Mouse (Mus musculus) liver (tissue): ENCODE results near the gene Cdk5.
"Not testable (repeated sequence)": the region's sequence is repeated elsewhere in the genome, so short reads cannot be mapped to it uniquely, and the experiment has no call there.

ENCODE experiments used
- DNase-seq: peaks from one replicate; pipeline ENCODE4 v3.0.0-alpha.2; 2020; ENCODE audit warnings: mixed read lengths

Cdk5 gene

GRCm38 (mm10) chr5:24396254-24396653, 27.1 kb downstream of the Cdk5 start:
- not testable (repeated sequence) for DNase-seq

DNA sequence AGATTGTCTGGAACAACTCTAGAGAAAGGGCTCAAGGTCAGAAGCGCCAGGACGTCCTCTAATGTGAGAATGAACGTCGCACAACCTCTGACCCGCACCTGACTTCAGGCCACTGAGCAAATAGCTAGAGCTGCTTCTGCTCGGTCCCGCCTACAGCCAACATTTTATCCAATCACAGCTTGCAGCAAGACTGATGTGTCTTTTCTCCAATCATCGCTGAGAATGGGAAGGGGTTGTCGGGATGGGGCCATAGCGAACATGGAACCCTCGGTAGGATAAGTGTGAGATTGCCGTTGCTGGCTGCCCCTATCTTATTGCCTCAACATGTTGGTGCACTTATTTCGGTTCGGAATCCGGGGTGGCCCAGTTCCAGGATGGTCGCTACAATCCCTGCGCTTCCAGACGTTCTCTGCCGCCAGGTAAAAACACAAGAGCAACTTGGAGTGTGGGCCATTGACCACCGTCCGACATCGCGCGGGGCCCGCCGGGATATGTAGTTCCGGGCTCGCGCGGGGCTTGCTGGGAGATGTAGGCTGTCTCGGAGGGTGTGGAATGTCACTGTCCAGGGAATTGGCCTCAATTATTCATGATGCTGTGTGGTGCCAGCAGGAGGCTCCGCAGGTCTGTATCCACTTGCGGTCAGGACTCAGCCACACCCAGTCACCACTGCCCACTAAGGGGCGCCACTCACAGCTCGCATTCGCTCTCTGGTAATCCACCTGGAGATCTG, 29.0 kb downstream of the Cdk5 start:
- peak; percentile 91 for DNase-seq

DNA sequence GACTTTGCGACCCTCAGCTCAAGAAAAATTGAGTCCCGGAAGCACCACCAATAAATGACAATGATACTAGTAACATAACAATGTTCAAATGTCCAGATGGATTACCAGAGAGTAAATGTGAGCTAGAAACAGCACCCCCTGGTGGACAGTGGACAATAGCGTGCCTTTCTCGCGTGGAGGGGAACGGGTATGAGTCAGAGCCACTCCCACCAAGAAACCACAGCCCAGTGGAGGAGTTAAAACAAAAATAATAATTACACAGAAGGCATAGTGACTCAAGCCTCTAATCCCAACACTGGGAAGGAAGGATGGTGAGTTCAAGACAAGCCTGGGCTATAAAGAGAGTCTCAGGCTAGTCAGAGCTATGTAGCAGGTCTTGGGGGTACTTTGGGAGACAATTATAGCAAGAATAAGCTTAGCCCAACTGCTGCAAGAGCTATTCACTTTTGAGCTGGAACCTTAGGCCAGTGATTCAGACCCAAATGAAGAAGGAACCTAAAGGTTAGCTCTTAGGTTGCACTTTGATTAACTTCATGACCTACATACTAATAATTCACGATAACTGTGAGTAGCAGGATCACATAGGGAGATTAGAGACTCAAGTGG, 29.8 kb downstream of the Cdk5 start, which contains the start of gene Abcb8:
Gene Abcb8, plus strand, starts transcription at position 272 of the 606 bp plus-strand sequence.
- peak; percentile 84 for DNase-seq

DNA sequence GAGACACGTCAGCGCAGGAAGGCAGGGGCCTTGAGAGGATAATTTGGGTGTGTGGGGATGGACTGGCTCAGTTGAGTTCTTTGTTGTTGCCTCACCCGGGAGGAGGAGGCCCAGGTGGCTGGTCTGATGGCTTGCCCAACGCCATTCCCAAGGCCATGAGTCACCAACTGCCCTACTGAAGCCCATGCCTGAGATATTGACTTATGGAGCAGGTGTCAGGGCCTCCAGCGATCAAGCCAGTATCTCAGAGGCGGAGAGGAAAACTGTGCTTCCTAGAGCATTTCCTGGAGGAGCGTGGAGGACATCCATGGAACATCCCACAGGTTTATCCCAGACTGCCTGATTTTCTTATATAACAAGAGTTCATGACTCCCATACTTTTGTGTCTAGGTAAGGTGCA, 30.6 kb downstream of the Cdk5 start:
- DNase-seq: no peak

GRCm38 (mm10) chr5:24391864-24392263, 31.5 kb downstream of the Cdk5 start, which contains the start of gene Atg9b:
Gene Atg9b, minus strand, starts transcription at chr5:24392143.
- DNase-seq: no peak

GRCm38 (mm10) chr5:24389658-24390020, 33.7 kb downstream of the Cdk5 start:
- DNase-seq: no peak

GRCm38 (mm10) chr5:24389011-24389657, 34.2 kb downstream of the Cdk5 start:
- peak; percentile 50 for DNase-seq

DNA sequence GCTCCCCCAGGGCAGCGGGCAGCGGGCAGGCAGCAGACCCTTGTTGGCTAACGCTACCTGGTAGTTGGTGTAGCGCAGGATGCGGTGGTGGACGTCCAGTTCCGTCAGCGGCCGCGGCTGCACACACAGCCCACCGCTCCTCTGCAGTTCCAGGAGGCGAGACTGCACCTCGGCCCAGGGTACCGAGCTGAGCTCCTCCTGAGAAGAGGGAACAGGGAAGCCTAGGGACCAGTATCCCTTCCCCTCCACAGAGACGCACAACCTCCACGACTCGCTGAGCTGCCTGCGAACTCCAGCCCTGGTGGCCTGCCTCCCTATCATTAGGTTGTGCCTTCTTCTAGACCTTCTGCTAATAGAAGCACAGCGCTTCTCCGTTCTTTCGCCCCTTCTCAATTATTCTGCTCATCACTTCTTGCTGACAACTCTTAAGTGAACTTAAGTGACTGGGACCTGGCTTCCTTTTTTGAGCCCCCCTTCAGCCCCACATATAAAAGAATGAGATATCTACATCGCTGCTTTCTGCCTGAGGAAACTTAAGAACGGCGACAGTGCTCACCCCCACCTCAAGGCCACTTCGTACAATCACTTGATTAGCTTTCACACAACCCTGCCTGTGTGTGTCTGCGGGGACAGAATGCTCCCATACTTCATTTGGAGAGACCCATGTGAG, 34.9 kb downstream of the Cdk5 start:
- DNase-seq: no peak

GRCm38 (mm10) chr5:24387264-24388241, 35.8 kb downstream of the Cdk5 start:
- DNase-seq: peak; percentile 40

GRCm38 (mm10) chr5:24385887-24386550, 37.3 kb downstream of the Cdk5 start:
- DNase-seq: no peak

- DNase-seq: no peak
Measured at GRCm38 (mm10) chr5:24385374-24385773, 38.0 kb downstream of the Cdk5 start.

DNA sequence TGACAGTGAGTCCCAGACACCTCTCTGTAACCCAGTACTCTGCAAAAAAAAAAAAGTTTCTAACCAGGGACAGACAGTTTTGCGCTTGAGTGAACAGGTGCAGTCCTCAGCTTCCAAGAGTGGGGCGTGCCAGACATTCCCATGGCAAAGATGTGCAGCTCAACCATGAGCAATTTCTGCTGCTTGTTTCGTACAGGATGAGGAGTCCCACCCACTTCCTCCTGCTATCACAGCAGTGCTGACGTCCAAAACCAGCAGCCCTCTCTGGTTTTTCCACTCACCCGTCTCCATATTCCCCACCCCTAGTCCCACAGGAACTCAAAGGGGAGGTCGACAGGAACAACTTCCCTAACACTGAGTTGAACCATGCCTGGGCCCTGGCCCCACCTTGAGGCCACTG, 38.9 kb downstream of the Cdk5 start:
- no peak for DNase-seq

DNA sequence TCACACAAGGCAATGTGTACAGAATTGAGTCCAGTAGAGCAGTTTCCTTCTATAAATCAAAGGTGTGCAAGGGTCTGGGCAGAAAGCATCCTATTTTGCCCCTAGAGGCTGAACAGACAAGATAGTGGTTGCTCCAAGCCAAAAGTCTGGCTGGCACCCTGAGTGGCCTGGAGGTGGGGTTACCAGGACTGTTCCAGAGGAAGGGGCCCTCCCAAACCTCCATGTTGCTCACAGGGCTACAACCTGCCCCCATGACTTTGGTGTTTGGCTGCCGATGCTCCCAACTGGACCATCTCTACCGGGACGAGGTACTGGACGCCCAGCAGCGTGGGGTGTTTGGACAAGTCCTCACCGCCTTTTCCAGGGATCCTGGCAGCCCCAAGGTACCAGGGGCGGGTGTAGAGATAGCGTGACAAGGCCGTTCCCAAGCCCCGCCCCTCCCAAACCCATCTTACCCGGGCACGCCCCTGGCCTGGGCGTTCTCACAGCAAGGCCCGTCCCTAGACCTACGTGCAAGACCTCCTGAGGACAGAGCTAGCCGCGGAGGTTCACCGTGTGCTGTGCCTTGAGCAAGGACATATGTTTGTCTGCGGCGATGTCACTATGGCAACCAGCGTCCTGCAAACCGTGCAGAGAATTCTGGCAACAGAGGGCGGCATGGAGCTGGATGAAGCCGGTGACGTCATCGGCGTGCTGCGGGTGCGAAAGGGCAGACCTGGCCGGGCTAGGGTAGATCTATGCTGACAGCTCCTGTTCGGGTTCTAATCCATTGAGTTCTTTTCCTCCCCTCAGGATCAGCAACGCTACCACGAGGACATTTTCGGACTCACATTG, 40.1 kb downstream of the Cdk5 start:
- DNase-seq: peak; percentile 88

DNA sequence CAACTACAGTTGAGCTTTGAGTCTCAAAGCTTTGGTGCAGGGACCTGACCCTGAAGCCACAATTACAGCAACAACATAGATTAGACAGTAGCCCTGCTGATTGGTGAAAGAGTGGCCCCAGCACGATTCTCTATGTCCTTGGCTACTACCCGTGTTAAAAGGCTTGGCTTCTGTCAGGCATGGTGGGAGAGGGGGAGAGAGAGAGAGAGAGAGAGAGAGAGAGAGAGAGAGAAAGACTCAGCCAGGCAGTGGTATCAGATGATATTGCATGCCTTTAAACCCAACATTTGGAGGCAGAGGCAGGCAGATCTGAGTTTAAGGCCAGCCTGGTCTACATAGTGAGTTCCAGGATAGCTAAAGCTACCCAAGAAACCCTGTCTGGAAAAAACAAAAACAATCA, 41.3 kb downstream of the Cdk5 start:
- DNase-seq: no peak

DNA sequence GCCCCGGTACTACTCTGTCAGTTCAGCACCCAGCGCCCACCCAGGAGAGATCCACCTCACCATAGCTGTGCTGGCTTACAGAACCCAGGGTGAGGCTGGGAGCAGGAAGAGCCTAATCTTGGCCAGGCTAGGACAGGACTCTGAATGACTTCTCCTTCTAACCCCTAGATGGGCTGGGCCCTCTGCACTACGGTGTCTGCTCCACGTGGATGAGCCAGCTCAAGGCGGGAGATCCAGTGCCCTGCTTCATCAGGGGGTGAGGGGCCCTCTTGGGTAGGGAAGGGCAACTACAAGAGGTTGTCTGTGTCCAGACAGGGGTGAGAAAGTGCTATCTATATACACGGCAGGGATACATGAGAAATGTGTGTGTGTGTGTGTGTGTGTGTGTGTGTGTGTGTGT, 41.8 kb downstream of the Cdk5 start:
- DNase-seq: no peak

DNA sequence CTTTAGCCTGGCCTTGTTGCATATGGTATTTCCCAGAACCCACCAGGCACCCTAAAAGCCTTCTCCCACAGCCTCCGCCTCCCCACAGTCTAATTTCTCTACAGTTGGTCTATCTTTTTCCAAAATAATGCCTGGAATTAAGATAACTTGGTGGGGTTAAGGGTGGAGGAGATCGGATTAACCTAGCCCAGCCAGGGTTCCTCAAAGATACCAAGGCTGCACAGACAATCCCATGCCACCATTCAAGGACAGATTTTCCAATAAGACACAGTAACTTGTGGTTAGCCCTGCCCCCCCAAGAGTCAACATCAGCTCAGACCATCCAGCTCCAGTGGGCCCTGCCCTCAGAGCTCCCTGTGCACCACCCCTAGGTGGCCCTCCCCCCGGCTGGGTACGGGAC, 42.8 kb downstream of the Cdk5 start:
- DNase-seq: no peak

DNA sequence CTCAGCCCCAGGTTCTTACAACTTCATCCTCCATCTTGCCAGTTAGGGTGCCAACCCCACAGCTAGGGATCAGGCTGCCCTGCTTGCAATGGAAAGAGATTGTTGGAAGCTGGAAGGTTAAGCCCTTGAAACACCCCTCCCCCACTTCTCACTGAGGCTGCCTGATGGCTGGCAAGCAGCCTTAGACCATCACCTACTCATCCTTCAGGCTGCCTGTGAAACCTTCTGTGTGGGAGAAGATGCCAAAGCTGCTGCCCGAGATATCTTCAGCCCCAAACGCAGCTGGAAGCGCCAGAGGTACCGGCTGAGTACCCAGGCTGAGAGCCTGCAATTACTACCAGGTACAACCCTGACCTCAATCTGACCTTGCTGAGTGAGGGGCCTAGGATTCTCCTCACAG, 43.8 kb downstream of the Cdk5 start:
- no peak for DNase-seq

DNA sequence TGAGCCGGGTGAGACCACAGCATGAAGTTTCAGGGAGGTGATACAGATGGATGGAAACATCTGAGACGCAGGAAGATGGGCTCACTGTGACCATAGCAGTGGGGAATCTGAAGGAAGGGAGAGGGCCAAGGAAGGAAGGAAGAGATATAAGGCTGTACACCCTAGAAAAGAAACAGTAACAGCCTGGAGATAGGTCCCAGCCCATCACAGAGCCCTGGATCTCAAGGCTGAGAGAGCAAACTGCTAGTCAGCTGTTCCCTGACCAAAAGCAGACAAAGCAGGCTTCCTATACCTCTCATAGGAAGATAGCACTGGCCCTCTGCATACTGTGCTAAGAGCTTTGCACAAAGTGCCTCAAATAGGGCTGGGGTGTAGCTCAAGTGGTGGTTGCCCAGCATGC, 44.6 kb downstream of the Cdk5 start:
- no peak for DNase-seq

- no peak for DNase-seq
Measured at GRCm38 (mm10) chr5:24374666-24375328, 48.5 kb downstream of the Cdk5 start.

GRCm38 (mm10) chr5:24374216-24374615, 49.1 kb downstream of the Cdk5 start:
- no peak for DNase-seq
